Mouse (Mus musculus) olfactory bulb, adult 2 months (tissue): ENCODE results near the gene Oxgr1.

Experiments
- CTCF ChIP-seq: fragments of 200-500 bp; IDR thresholded peaks from 2 replicates; pipeline ENCODE4 v1.5.1; 2012; ENCODE audit warnings: low read depth, mild to moderate bottlenecking, low read length, moderate library complexity; ENCODE audit not compliant: insufficient read depth
- POLR2A ChIP-seq: fragments of 200-500 bp; IDR thresholded peaks from 2 replicates; pipeline ENCODE4 v1.6.1; 2012; ENCODE audit warnings: mild to moderate bottlenecking, low read depth, low read length, moderate library complexity; ENCODE audit not compliant: insufficient read depth

DNA sequence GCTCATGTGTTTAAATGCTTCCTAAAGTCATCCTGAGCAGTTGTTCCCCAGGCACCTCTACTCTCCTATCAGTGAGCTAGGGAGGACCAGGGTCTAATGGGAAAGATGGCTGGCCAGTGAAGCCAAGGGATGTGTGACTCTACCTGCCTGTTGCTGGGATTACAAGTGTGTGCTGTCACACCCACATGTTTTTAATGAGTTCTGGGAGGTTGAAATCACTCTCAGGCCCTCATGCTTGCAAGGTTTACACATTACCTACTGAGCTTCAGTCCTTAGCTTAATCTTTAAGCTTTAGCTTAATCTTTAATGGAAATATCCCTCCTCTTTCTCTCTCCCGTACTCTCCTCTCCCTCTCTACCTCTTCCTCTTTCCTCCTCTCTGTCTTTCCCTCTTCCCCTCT lies 55.0 kb downstream of the Oxgr1 start:
- TF ChIP-seq POLR2A (no peak), CTCF (no peak)
